Mouse (Mus musculus) midbrain, embryonic 12.5 days (tissue): ENCODE results near the gene Hspb11. TPM values are rescaled to one million over a fixed set of nuclear protein-coding genes. Genes with fewer than 3 reads are reported as not detected.

Source experiments
- ATAC-seq: fragments of 200-750 bp; cut with Nextera tagmentation; 2 replicates; pipeline ENCODE4 v1.8.0; 2017; ENCODE audit warnings: low read depth, moderate TSS enrichment, moderate library complexity; ENCODE audit not compliant: low FRiP score
- H3K27ac ChIP-seq: fragments of 300-500 bp; sonication (generic); replicated peaks from 2 replicates; pipeline ENCODE4 v1.5.1; 2016; ENCODE audit warnings: mild to moderate bottlenecking
- H3K27me3 ChIP-seq: fragments of 300-500 bp; sonication (generic); 2 replicates; pipeline ENCODE4 v1.6.1; 2016; ENCODE audit warnings: mild to moderate bottlenecking
- H3K36me3 ChIP-seq: fragments of 300-500 bp; sonication (generic); 2 replicates; pipeline ENCODE4 v1.6.1; 2016
- H3K4me1 ChIP-seq: fragments of 300-500 bp; sonication (generic); 2 replicates; pipeline ENCODE4 v1.6.1; 2016
- H3K4me2 ChIP-seq: fragments of 300-500 bp; sonication (generic); replicated peaks from 2 replicates; pipeline ENCODE4 v1.6.1; 2016; ENCODE audit warnings: mild to moderate bottlenecking, moderate library complexity
- H3K4me3 ChIP-seq: fragments of 300-500 bp; sonication (generic); 2 replicates; pipeline ENCODE4 v1.5.1; 2016; ENCODE audit warnings: mild to moderate bottlenecking
- H3K9ac ChIP-seq: fragments of 300-500 bp; sonication (generic); replicated peaks from 2 replicates; pipeline ENCODE4 v1.6.1; 2016; ENCODE audit warnings: mild to moderate bottlenecking, moderate library complexity
- H3K9me3 ChIP-seq: fragments of 300-500 bp; sonication (generic); 2 replicates; pipeline ENCODE4 v1.6.1; 2016; ENCODE audit warnings: mild to moderate bottlenecking
- WGBS: fragments of 180-500 bp; shearing (Covaris S2); methylation state at CpG from one replicate; pipeline ENCODE4 v1.1.7; 2016; 5-methylcytosine and 5-hydroxymethylcytosine counted together
- polyA plus RNA-seq: library from polyadenylated mRNA; unstranded; fragments of >200 nt; fragmentation: Nextera tagmentation; extraction: Ambion mirVana; gene quantifications from 2 replicates; pipeline ENCODE4 v1.2.1, GENCODE M21; 2016

Hspb11 gene
- polyA plus RNA-seq, 1 experiment from 2014 or later = 39.1 TPM

DNA sequence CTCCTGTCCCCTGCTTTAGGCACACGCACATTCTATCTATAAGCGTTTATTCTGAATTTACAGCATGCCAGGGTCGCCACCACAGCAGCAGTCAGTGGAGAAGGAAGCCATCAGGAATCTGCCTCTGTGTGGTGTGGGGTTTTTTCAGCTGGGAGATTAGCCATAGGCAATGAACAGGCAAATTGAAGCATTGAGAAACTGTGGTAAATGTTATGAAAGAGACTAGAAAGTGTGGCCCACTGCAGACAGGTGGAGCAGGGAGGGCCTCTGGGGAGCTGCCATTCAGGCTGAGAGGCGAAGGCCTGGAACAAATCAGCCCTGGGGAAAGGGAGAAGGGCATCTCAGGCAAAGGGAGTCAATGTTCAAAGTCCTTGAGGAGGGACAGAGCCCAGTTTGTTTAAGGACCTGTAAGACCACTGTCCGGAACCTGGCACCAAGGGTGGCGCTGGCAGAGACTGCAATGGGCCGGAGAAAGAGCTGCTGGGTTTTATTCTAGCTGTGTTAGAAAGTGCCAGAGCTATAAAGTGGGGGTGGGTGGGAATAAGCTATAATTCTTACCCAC lies 46.5 kb downstream of the Hspb11 start:
- WGBS = 86% methylated on average over 7 of the region's 7 CpGs
- Histone ChIP-seq H3K36me3 (no peaks in the 10 kb centered on the region), H3K27me3 (no peaks in the 10 kb centered on the region), H3K4me1 (no peaks in the 10 kb centered on the region), H3K9ac (no peak overlapping the region), H3K27ac (no peak overlapping the region), H3K9me3 (no peaks in the 10 kb centered on the region), H3K4me3 (no peak overlapping the region), H3K4me2 (no peak overlapping the region)
- no peak for ATAC-seq

DNA sequence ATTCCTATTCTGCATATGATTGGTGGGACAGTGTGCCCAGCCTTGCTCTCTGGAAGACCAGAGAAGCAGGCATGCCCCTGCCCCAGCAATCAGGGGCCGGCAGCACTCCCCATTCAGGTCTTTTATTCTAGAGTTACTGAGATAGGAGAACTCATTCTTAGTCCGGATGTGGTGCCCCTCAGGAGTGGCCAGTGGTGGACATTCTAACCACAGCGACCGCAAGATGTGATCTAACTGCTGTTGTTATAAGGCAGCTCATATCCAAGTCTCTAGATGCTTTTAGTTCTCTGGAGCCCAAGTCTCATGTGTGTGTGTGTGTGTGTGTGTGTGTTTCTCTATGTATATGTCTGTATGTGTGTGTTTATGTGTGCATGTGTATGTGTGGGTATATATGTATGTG lies 47.0 kb downstream of the Hspb11 start:
- no peak overlapping the region for H3K9ac ChIP-seq
- no peak for ATAC-seq
- H3K27ac ChIP-seq = no peak overlapping the region
- no peak overlapping the region for H3K4me3 ChIP-seq
- H3K27me3 ChIP-seq = peaks cover under 1% of the 10 kb centered on the region; the same call in 1 of the 2 replicates
- H3K36me3 ChIP-seq = no peaks in the 10 kb centered on the region
- no peaks in the 10 kb centered on the region; the same call in 1 of the 2 replicates for H3K4me1 ChIP-seq
- H3K9me3 ChIP-seq = no peaks in the 10 kb centered on the region
- 87% methylated on average over 4 of the region's 4 CpGs for WGBS
- H3K4me2 ChIP-seq = no peak overlapping the region

- Histone ChIP-seq H3K4me1 (no peaks in the 10 kb centered on the region; the same call in 1 of the 2 replicates), H3K4me3 (no peak overlapping the region), H3K9me3 (no peaks in the 10 kb centered on the region), H3K27me3 (peaks cover 7% of the 10 kb centered on the region; the same call in 1 of the 2 replicates), H3K9ac (no peak overlapping the region), H3K27ac (no peak overlapping the region), H3K4me2 (no peak overlapping the region), H3K36me3 (no peaks in the 10 kb centered on the region)
- no peak for ATAC-seq
- 100% methylated on average over 1 of the region's 1 CpGs for WGBS
These were observed 47.6 kb downstream of the Hspb11 start for GRCm38 (mm10) chr4:107300902-107301555.

DNA sequence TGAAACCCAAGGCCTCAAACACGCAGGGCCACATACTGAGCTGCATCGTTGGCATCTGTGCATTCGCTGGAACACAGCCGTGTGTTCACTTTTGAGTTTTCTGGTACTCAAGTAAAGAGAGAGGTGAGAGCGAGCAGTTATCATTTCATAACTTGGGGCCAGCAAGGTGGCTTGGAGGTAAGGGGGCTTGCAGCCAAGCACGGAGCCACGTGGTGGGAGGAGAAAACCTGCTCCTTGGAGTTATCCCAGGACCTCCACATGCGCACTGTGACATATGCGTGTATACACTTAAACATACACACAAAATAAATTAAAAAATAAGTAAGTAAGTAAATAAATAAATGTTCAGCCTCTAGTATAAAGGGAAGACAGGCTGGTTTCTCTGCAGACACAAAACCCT lies 48.8 kb downstream of the Hspb11 start:
- Histone ChIP-seq H3K27me3 (peaks cover 13% of the 10 kb centered on the region), H3K9ac (no peak overlapping the region), H3K9me3 (no peaks in the 10 kb centered on the region), H3K27ac (no peak overlapping the region), H3K4me3 (no peak overlapping the region), H3K4me1 (no peaks in the 10 kb centered on the region; the same call in 1 of the 2 replicates), H3K36me3 (no peaks in the 10 kb centered on the region), H3K4me2 (no peak overlapping the region)
- WGBS = 89% methylated on average over 9 of the region's 9 CpGs
- ATAC-seq = no peak

- Histone ChIP-seq H3K27me3 (peaks cover 13% of the 10 kb centered on the region), H3K27ac (no peak overlapping the region), H3K4me2 (no peak overlapping the region), H3K4me1 (no peaks in the 10 kb centered on the region; the same call in 1 of the 2 replicates), H3K36me3 (no peaks in the 10 kb centered on the region), H3K9ac (no peak overlapping the region), H3K4me3 (no peak overlapping the region), H3K9me3 (no peaks in the 10 kb centered on the region)
- WGBS = 90% methylated on average over 4 of the region's 4 CpGs
- no peak for ATAC-seq
These were observed 49.4 kb downstream of the Hspb11 start for GRCm38 (mm10) chr4:107302832-107303231.

DNA sequence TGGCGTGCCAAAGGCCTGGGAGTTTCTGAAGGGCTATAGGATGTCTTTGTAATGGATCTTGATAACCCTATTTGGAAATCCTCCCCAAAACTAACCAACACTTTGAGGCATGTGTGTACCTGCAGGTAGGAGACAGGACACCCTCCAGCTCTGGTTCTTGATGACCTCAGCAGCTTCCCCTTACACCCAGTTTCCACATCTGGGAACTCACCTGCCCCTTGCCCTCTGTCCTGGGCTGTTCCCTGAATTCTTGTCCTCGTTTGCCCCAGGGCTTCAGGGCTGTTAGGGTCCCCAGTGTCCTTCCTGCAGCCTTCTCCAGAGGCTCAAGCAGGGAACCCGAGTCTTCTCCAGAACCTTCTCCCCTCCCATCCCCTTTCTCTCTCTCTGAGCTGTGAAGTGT lies 50.1 kb downstream of the Hspb11 start:
- Histone ChIP-seq H3K9me3 (no peaks in the 10 kb centered on the region), H3K27me3 (peaks cover 13% of the 10 kb centered on the region), H3K36me3 (no peaks in the 10 kb centered on the region), H3K9ac (no peak overlapping the region), H3K4me3 (no peak overlapping the region), H3K4me1 (no peaks in the 10 kb centered on the region; the same call in 1 of the 2 replicates), H3K27ac (no peak overlapping the region), H3K4me2 (no peak overlapping the region)
- 61% methylated on average over 3 of the region's 3 CpGs for WGBS
- ATAC-seq = no peak

DNA sequence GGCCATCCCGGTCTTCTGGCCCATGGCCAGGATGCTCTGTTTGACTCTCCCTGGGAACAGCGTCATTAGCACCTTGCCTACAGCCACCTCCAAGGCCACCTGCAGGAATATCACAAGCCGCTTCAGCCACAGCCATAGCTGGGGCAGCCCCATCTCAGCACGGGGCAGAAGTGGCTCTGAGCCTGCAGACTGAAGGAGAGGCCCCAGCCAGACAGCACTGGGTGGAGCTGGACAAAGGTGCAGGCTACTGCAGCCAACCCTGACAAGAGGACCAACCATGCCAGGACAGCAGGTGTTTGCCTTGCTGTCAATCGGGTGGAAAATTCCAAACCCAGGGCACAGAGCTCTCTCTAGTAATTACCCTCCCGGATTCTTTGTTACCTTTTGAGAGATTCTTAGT lies 53.6 kb downstream of the Hspb11 start, which contains the start of gene Dio1:
TSS of gene Dio1 (minus strand) at position 204 of the 400 bp plus-strand sequence.
- 75% methylated on average over 6 of the region's 6 CpGs for WGBS
- Histone ChIP-seq H3K4me3 (no peak within 1 kb of the TSS), H3K4me1 (no peaks in the 10 kb centered on the region; the same call in 1 of the 2 replicates), H3K9ac (no peak within 1 kb of the TSS), H3K27me3 (peaks cover 13% of the 10 kb centered on the region), H3K27ac (no peak within 1 kb of the TSS), H3K4me2 (no peak within 1 kb of the TSS), H3K9me3 (no peaks in the 10 kb centered on the region), H3K36me3 (no peaks in the 10 kb centered on the region)
- ATAC-seq = no peak

DNA sequence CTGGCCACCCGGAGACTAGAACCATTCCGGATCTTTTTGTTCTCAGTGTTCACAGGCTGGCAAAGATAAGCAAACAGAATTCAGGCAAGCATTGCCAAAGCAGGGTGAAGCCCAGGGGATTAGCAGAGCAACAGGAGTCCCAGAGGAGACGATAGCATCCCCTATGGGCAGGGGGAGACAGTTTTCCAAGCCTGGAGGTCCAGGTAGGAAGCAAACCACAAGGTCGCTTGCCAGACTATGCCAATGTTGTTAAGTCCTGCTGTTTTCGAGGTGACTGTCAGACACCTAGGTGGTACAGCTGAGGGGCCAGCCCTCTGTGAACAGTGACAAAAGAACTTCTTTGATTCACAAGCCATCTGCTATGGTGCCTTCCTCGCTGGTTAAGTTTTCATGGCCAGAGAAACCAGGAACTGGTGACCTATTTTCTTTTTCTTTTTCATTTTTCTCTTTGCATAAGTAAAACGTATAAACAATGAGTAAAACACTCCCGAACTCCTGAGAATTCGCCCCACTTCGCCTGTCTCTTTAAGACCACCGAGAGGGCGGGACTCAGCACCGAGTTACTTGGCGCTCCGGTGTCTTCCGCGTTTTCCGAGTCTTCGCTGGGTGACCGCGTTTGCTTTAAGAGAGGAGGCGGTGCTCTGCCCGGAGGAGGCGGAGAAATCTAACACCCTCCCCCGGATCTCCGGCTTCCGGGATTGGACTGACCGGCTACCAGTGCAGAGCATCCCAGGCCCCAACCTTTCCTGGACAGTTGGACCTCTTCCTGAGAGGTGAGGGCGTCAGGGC lies 60.5 kb downstream of the Hspb11 start, which contains the start of gene Yipf1:
TSS of gene Yipf1 (plus strand) at position 674 of the 789 bp plus-strand sequence.
- under 1% methylated on average over 29 of the region's 29 CpGs for WGBS
- Histone ChIP-seq H3K9ac (peak within 1 kb of the TSS; percentile 58), H3K36me3 (peaks cover 14% of the 10 kb centered on the region; the same call in 1 of the 2 replicates), H3K4me3 (peak within 1 kb of the TSS; percentile 66), H3K27ac (peak within 1 kb of the TSS; percentile 54), H3K4me1 (peaks cover 17% of the 10 kb centered on the region), H3K4me2 (peak within 1 kb of the TSS; percentile 72), H3K27me3 (no peaks in the 10 kb centered on the region), H3K9me3 (no peaks in the 10 kb centered on the region)
- ATAC-seq = peak; percentile 93

- 6% methylated on average over 7 of the region's 7 CpGs for WGBS
- peaks cover 18% of the 10 kb centered on the region for H3K36me3 ChIP-seq
- peak; percentile 24; the same call in 1 of the 2 replicates for ATAC-seq
- peaks cover 17% of the 10 kb centered on the region for H3K4me1 ChIP-seq
- H3K27me3 ChIP-seq = no peaks in the 10 kb centered on the region
- H3K4me2 ChIP-seq = peak overlapping the region; percentile 72
- no peaks in the 10 kb centered on the region for H3K9me3 ChIP-seq
- H3K9ac ChIP-seq = peak overlapping the region; percentile 58
- 0 out of 2 replicates have a peak overlapping the region, but pooled peaks have one; percentile 54 for H3K27ac ChIP-seq
- peak overlapping the region; percentile 66 for H3K4me3 ChIP-seq
These were observed 61.0 kb downstream of the Hspb11 start for GRCm38 (mm10) chr4:107314479-107314805.

- Histone ChIP-seq H3K9ac (no peak overlapping the region), H3K27me3 (no peaks in the 10 kb centered on the region), H3K4me3 (no peak overlapping the region), H3K4me2 (no peak overlapping the region), H3K36me3 (peaks cover 54% of the 10 kb centered on the region), H3K4me1 (peaks cover 13% of the 10 kb centered on the region), H3K27ac (no peak overlapping the region), H3K9me3 (no peaks in the 10 kb centered on the region)
- ATAC-seq = no peak
- WGBS = 88% methylated on average over 8 of the region's 8 CpGs
These were observed 65.3 kb downstream of the Hspb11 start for GRCm38 (mm10) chr4:107318646-107319045.

DNA sequence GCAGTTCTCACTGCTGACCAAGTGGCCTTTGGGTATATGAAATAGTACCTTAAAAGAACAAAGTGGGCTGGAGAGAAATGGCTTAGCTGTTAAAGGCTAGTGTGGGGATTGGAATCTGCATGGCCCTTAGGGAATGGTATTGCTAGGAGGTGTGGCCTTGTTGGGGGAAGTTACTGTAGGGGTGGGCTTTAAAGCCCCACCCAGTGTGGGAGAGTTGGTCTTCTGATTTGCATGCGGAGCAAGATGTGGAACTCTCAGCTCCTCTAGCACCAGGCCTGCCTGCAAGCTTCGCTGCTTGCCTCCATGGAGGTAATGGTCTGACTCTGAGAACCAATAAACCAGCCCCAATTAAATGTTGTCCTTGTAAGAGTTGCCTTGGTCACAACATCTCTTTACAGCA lies 67.6 kb downstream of the Hspb11 start:
- no peaks in the 10 kb centered on the region for H3K27me3 ChIP-seq
- H3K4me3 ChIP-seq = no peak overlapping the region
- H3K9ac ChIP-seq = no peak overlapping the region
- H3K9me3 ChIP-seq = no peaks in the 10 kb centered on the region
- no peak overlapping the region for H3K27ac ChIP-seq
- peaks cover 64% of the 10 kb centered on the region for H3K36me3 ChIP-seq
- no peaks in the 10 kb centered on the region for H3K4me1 ChIP-seq
- WGBS = 85% methylated on average over 2 of the region's 2 CpGs
- no peak for ATAC-seq
- H3K4me2 ChIP-seq = no peak overlapping the region

DNA sequence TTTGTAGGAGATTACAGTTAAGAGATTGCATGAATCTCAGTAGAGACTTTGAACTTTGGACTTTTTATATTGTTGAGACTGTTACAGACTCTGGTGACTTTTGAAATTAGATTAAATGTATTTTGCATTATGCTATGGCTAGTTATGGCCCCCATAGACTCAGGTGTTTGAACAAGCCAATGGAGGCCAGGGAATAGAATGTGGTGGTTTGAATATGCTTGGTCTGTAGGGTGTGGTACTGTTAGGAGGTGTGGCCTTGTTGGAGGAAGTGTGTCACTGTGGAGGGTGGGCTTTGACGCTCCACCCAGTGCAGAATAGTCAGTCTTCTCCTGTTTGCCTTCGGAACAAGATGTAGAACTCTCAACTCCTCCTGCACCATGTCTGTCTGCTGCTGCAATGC lies 69.7 kb downstream of the Hspb11 start:
- Histone ChIP-seq H3K4me2 (no peak overlapping the region), H3K36me3 (peaks cover 57% of the 10 kb centered on the region), H3K4me3 (no peak overlapping the region), H3K4me1 (no peaks in the 10 kb centered on the region), H3K27ac (no peak overlapping the region), H3K9me3 (no peaks in the 10 kb centered on the region), H3K27me3 (no peaks in the 10 kb centered on the region), H3K9ac (no peak overlapping the region)
- 92% methylated on average over 2 of the region's 2 CpGs for WGBS
- no peak for ATAC-seq
